Mouse (Mus musculus) c-Kit-positive CD71-negative TER-119-negative erythroid progenitor cells, embryonic 14.5 days (primary cell): ENCODE measurements around the gene Bcas3.
A peak's percentile ranks its signal among the peaks of the same experiment; 100 is the strongest.

Source experiments
- DNase-seq: peaks from one replicate; pipeline ENCODE4 v3.0.0-alpha.2; 2013; ENCODE audit warnings: low read depth

The Bcas3 gene

GRCm38 (mm10) chr11:85352539-85353380 is at the start of gene Bcas3:
Bcas3 (plus strand) TSS chr11:85353167.
- peak; percentile 94 for DNase-seq

- DNase-seq: no peak
These were observed 46.2 kb upstream of the Bcas3 start for GRCm38 (mm10) chr11:85306577-85307260.

- DNase-seq: no peak
These were observed 44.2 kb upstream of the Bcas3 start for GRCm38 (mm10) chr11:85308799-85309198.

- DNase-seq: no peak
These were observed 42.6 kb upstream of the Bcas3 start for GRCm38 (mm10) chr11:85310407-85310712.

GRCm38 (mm10) chr11:85310713-85311574 is 42.0 kb upstream of the Bcas3 start, which contains the start of gene Ppm1d:
Ppm1d (plus strand) TSS chr11:85311244.
- DNase-seq: peak; percentile 100

GRCm38 (mm10) chr11:85311645-85312490 is 41.1 kb upstream of the Bcas3 start:
- DNase-seq: peak; percentile 58

DNA sequence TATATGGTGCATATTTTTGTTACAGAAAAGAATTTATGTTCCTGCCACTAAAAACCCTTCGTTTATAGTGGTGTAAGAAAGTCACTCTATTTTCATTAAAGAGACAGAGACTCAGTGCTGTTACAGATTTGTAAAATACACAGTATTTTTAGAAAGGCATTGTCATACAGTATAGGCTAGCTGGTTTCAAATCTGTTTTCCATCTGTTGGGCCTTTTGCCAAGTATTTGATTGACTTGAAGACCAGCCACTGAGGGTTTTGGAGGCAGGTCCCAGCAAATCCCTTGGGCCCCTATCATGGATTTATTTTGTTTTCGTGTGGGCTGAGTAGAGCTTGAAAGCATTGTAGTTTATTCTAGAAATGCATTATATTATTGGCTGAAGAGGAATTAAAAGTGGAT is 40.1 kb upstream of the Bcas3 start:
- DNase-seq: no peak

DNA sequence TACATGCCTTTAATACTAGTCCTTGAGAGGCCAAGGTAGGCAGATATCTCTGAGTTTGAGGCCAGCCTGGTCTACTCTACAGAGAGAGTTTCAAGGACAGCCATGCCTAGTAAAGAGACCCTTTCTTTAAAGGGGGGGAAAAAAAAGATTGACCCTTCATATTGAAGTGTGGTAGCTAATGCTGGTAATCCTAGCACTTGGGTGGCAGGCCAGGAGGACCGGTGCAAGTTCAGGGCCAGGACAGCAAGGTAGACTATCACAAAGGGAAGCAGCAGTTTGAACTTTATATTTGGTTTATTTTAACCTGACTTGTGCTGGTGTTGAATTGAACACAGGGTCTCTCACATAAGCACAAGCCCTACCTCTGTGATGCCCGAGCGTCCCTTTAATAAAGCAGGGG is 39.6 kb upstream of the Bcas3 start:
- no peak for DNase-seq

DNA sequence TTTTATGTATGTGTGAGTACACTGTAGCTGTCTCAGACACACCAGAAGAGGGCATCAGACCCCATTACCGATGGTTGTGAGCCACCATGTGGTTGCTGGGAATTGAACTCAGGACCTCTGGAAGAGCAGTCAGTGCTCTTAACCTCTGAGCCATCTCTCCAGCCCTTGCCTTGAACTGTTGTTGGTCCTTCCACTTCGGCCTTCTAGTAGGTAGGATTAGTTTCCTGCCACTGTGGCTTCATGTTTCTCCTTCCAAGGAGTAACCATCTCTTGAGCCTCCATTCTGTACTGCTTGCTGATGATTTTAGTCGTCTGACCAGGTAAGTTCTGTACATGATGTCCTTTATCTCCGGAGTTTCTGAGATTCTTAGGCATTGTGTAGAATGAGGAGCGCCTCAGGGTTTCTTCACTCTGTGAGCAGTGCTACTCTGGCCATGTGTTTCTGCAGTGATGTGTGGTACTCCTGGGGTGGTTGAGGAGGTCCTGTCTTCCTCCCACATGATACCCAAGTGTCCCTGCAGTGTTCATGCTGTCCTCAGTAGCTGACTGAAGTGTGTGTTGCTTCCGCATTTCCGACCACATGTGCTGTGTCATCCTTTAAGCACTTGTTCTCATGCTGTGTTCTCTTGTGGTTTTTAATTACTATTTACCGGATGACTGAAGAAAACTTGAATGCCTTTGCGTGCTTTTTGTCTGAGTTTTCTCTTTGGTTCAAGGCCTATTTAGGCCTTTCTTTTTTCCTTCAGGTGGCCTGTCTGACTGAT is 29.2 kb upstream of the Bcas3 start:
- DNase-seq: peak; percentile 49

DNA sequence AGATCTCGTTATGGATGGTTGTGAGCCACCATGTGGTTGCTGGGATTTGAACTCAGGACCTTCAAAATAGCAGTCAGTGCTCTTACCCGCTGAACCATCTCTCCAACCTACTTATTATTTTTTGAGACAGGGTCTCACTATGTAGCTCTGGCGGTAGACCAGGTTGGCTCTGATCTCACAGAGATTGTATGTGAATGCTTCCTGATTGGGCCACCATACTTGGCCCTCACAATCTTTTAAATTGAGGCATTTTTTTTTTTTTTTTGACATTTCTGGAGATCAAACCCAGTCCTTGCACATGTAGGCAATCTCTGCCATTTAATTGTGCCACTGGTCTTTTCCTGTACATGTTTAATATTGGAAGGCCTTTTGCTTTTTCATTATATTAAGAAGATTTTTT is 24.2 kb upstream of the Bcas3 start:
- no peak for DNase-seq

GRCm38 (mm10) chr11:85329167-85329894 is 23.6 kb upstream of the Bcas3 start:
- no peak for DNase-seq

DNA sequence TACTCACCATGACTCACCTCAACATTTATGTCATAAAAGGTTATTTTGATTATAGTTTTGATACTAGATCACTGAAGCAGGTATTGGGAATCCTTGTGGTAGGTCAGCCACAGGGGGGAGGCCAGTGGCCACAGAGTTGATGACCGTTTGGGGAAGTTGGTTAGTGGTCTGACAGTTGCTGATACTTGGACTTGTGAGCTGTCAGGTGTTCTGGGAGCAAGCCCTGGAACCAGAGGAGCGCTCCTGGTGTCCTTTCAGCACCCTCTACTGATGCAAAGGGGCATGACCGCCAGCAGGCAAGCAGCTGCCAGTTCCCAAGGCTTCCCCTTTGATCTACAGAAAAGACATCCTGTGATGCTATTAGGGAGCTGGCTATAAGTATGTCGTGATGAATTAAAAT is 18.2 kb upstream of the Bcas3 start:
- no peak for DNase-seq

GRCm38 (mm10) chr11:85339173-85339831 is 13.7 kb upstream of the Bcas3 start:
- DNase-seq: no peak

GRCm38 (mm10) chr11:85340070-85340616 is 12.8 kb upstream of the Bcas3 start:
- DNase-seq: no peak

DNA sequence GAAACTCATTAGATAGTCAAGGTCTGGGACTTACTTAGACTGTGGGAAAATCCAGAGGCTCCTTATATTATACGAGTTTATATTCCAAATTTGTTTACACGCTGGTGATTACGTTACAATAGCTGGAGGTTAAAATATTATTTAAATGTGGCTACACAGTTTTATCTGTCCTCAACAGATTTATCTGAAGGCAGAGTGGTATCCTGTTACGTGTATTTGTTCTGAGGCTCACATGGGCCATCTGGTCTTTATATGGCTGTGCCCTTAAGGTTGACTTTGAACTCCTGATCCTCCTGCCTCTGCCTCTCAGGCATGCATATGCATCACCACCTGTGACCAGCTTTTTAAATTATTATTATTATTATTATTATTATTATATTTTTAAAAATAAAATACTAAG is 852 bp downstream of the Bcas3 start:
- no peak for DNase-seq

GRCm38 (mm10) chr11:85359641-85360040 is 6.7 kb downstream of the Bcas3 start:
- DNase-seq: no peak

DNA sequence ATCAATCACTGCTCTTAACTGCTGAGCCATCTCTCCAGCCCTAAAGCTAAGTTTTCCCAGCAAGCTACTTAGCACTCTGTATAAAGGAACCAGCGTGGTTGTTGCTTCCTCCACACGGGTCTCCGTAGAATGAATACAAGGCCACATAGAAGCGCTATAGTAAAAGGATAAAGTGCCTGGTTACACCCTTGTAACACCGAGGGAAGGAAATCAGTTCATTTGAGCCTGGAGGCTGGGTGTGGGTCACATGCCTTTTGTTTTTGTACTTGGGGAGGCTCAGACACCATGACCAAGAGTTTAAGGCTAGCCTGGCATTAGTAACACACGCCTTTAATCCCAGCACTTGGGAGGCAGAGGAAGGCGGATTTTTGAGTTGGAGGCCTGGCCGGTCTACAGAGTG is 8.7 kb downstream of the Bcas3 start:
- DNase-seq: no peak

- no peak for DNase-seq
These were observed 13.2 kb downstream of the Bcas3 start for GRCm38 (mm10) chr11:85366168-85366567.

GRCm38 (mm10) chr11:85367823-85368222 is 14.9 kb downstream of the Bcas3 start:
- DNase-seq: no peak
